Mouse (Mus musculus) limb, embryonic 13.5 days (tissue): ENCODE results near the gene Psd4. TPM values are rescaled to one million over a fixed set of nuclear protein-coding genes. Genes with fewer than 3 reads are reported as not detected.

Experiments
- ATAC-seq: fragments of 200-750 bp; cut with Nextera tagmentation; 2 replicates; pipeline ENCODE4 v1.8.0; 2017; ENCODE audit warnings: low read depth, moderate number of reproducible peaks, moderate TSS enrichment; ENCODE audit not compliant: low FRiP score
- H3K27ac ChIP-seq: fragments of 300-500 bp; sonication (generic); 2 replicates; pipeline ENCODE4 v1.5.1; 2015; ENCODE audit warnings: inconsistent platforms, mild to moderate bottlenecking, moderate library complexity
- H3K27me3 ChIP-seq: fragments of 300-500 bp; sonication (generic); 2 replicates; pipeline ENCODE4 v1.6.1; 2015; ENCODE audit warnings: mild to moderate bottlenecking, inconsistent platforms
- H3K36me3 ChIP-seq: fragments of 300-500 bp; sonication (generic); 2 replicates; pipeline ENCODE4 v1.6.1; 2015; ENCODE audit warnings: inconsistent platforms, mild to moderate bottlenecking, moderate library complexity
- H3K4me1 ChIP-seq: fragments of 300-500 bp; sonication (generic); 2 replicates; pipeline ENCODE4 v1.6.1; 2015; ENCODE audit warnings: inconsistent platforms
- H3K4me2 ChIP-seq: fragments of 300-500 bp; sonication (generic); replicated peaks from 2 replicates; pipeline ENCODE4 v1.6.1; 2015; ENCODE audit warnings: inconsistent platforms, mild to moderate bottlenecking, moderate library complexity
- H3K4me3 ChIP-seq: fragments of 300-500 bp; sonication (generic); 2 replicates; pipeline ENCODE4 v1.5.1; 2015; ENCODE audit warnings: moderate library complexity, mild to moderate bottlenecking, inconsistent platforms
- H3K9ac ChIP-seq: fragments of 300-500 bp; sonication (generic); 2 replicates; pipeline ENCODE4 v1.6.1; 2015; ENCODE audit warnings: mild to moderate bottlenecking, inconsistent platforms
- H3K9me3 ChIP-seq: fragments of 300-500 bp; sonication (generic); 2 replicates; pipeline ENCODE4 v1.6.1; 2016; ENCODE audit warnings: inconsistent platforms
- WGBS: fragments of 180-500 bp; shearing (Covaris S2); methylation state at CpG from one replicate; pipeline ENCODE4 v1.1.7; 2015; 5-methylcytosine and 5-hydroxymethylcytosine counted together
- polyA plus RNA-seq: library from polyadenylated mRNA; unstranded; fragments of >200 nt; fragmentation: Nextera tagmentation; extraction: Ambion mirVana; gene quantifications from 2 replicates; pipeline ENCODE4 v1.2.1, GENCODE M21; 2015

Gene Psd4
- polyA plus RNA-seq, result 1.3 and 1.9 TPM in 2 replicates

DNA sequence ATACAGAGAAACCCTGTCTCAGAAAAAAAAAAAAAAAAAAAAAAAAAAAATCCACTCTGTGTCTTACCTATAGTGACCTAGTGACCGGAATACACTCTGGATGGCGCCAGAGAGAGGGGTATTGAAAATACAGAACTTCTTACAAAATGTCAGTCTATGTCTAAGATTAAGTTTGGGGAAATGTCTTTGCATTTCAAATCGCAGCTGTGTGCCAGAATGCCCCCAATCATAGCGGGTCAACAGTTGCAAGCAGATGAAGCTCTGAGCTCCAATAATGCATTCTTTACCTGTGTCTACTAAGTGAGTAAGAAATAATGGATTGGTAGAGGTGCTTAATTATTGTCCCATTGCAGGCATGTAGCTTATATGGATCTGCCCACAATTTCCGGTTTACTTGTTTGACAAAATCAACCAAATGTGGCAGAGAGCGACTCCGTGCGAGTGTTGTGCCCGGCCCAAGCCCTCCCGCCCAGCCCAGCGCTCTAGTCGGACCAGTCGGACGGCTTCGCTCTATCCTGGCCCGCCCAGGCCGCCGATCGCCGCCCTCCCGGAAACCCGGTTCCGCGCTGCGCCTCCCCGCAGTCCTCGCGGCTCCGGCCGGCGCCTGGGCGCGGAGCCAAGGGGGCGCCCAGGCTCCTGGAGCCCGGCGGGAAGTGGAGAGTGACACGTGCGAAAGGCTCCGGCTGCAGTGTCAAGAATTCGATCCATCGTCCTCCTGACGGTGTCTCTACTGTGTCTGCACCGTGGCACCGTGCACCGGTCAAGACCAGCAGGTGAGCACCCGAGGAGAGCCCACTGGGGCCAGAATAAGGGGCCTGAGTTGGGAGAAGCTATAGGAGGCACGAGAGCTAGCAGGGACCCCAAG lies at the start of gene Psd4:
Gene Psd4, plus strand, starts transcription at position 551 of the 865 bp plus-strand sequence.
- peak within 1 kb of the TSS; percentile 43 for H3K4me3 ChIP-seq
- ATAC-seq, result peak; percentile 89
- 3% methylated on average over 46 of the region's 47 CpGs for WGBS
- H3K36me3 ChIP-seq, result no peaks in the 10 kb centered on the region
- peak within 1 kb of the TSS; percentile 75 for H3K4me2 ChIP-seq
- no peak within 1 kb of the TSS for H3K27ac ChIP-seq
- peaks cover 16% of the 10 kb centered on the region for H3K27me3 ChIP-seq
- H3K9ac ChIP-seq, result peak within 1 kb of the TSS; percentile 63
- no peaks in the 10 kb centered on the region; the same call in 1 of the 2 replicates for H3K4me1 ChIP-seq
- H3K9me3 ChIP-seq, result no peaks in the 10 kb centered on the region

DNA sequence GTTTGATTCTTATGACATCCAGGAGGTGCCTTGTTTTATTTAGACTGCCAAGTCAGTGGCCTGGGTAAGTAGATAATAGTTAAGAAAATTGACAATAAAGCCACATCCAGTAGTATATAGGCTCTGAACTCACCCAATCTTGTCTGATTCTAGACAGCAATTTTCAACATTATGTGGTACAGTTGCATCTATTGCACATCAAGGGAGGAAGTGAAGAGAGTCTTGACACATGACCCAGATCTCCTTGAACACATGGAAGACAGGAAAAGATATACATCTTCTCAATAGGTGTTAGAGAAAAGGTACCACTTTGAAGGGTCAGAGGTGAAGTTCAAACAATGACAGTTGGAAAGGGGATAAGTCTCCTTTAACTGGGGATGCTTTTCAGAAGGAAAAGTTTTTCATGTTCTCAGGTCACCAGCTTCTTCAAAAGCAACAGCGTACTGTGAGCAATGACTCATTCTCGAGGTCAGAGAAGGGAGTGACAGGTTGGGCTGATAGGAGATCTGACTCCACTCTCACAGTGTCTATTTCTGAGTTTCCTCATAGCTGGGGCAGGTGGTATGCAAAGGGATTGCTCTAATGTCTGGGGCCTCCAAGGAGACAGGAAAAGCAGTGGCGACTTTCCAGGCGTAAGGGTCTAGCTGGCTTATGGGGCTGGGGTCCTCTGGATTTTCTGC lies 49.3 kb upstream of the Psd4 start:
- H3K4me2 ChIP-seq, result no peak overlapping the region
- WGBS, result 76% methylated on average over 4 of the region's 4 CpGs
- H3K36me3 ChIP-seq, result no peaks in the 10 kb centered on the region
- no peak overlapping the region for H3K4me3 ChIP-seq
- no peak for ATAC-seq
- H3K27me3 ChIP-seq, result no peaks in the 10 kb centered on the region
- H3K9me3 ChIP-seq, result no peaks in the 10 kb centered on the region
- H3K4me1 ChIP-seq, result no peaks in the 10 kb centered on the region
- H3K27ac ChIP-seq, result no peak overlapping the region
- H3K9ac ChIP-seq, result no peak overlapping the region

DNA sequence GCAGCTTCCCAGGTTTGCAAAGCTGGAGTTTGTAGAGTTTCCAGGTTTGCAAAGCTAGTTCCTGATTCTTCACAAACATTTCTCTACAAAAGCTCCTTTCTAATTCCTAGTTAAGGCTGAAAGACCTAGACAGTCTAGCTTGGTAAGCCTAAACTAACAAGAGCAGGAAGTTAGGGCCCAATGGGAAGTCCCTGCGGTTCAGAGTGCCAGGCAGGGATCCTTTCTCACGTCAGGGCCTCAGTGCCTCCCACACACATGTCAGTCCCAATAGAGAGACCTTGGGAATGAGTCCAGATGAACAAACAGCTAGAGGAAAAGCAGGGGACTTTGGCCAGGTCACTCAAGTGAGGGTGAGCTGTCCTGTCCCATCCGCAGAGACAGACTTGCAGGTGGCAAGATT lies 32.0 kb upstream of the Psd4 start:
- Histone ChIP-seq H3K4me3 (no peak overlapping the region), H3K4me2 (no peak overlapping the region), H3K9ac (no peak overlapping the region), H3K9me3 (no peaks in the 10 kb centered on the region), H3K27me3 (no peaks in the 10 kb centered on the region), H3K36me3 (no peaks in the 10 kb centered on the region), H3K27ac (no peak overlapping the region), H3K4me1 (peaks cover 4% of the 10 kb centered on the region; the same call in 1 of the 2 replicates)
- 64% methylated on average over 3 of the region's 3 CpGs for WGBS
- ATAC-seq, result no peak

DNA sequence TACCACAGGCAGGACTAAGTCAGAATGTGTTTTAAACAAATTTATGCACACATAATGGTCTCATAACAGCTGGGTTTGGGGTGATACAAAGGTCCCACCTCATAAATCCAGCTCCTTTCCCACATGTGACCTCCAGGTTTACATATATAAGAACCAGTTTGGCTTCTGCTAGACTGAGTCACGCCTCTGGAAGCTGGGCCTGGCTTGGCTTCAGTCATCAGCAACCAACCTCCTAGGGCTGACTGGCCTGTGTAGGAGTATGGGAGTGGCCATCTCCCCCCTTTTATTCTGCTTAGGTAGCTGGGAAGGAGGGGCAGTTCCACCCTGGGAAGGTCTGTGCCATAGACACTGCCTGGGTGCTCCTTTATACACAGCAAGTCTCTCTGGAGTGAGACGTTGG lies 30.8 kb upstream of the Psd4 start, which contains the start of gene Il1rn:
Gene Il1rn, plus strand, starts transcription at position 309 of the 400 bp plus-strand sequence.
- ATAC-seq, result peak; percentile 51; the same call in 1 of the 2 replicates

DNA sequence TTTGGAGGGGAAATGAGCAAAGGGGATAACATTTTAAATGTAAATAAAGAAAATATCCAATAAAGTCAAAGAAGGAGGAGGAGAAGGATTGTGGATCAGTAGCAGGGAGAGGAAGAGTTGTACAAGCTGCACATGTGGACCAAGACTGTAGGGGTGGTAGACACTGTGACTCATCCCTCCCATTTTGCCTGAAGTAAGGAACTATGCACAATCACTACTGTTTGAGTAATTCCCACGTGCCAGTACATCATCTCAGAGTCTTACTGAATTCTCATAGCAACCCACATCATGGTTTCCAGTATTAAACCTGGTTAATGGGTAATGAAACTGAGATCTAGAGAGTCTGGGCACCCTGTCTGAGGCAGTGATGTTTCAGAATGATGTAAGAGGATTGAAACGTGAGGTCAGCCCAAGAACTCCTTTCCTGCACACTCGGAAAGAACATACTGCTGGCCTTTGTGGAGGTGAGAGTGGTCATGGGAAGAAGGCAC lies 25.9 kb upstream of the Psd4 start:
- Histone ChIP-seq H3K4me1 (peaks cover 3% of the 10 kb centered on the region; the same call in 1 of the 2 replicates), H3K9ac (no peak overlapping the region), H3K4me3 (no peak overlapping the region), H3K4me2 (no peak overlapping the region), H3K36me3 (no peaks in the 10 kb centered on the region), H3K9me3 (no peaks in the 10 kb centered on the region), H3K27ac (no peak overlapping the region), H3K27me3 (no peaks in the 10 kb centered on the region)
- no peak for ATAC-seq
- 71% methylated on average over 3 of the region's 3 CpGs for WGBS

More for the DNA sequence above, 30.8 kb upstream of the Psd4 start, which contains the start of gene Il1rn:
- Histone ChIP-seq H3K9me3 (no peaks in the 10 kb centered on the region), H3K9ac (no peak within 1 kb of the TSS), H3K4me2 (no peak within 1 kb of the TSS), H3K36me3 (no peaks in the 10 kb centered on the region), H3K27me3 (no peaks in the 10 kb centered on the region), H3K4me1 (peaks cover 4% of the 10 kb centered on the region; the same call in 1 of the 2 replicates), H3K27ac (no peak within 1 kb of the TSS), H3K4me3 (no peak within 1 kb of the TSS)
- WGBS, result 60% methylated on average over 2 of the region's 2 CpGs

DNA sequence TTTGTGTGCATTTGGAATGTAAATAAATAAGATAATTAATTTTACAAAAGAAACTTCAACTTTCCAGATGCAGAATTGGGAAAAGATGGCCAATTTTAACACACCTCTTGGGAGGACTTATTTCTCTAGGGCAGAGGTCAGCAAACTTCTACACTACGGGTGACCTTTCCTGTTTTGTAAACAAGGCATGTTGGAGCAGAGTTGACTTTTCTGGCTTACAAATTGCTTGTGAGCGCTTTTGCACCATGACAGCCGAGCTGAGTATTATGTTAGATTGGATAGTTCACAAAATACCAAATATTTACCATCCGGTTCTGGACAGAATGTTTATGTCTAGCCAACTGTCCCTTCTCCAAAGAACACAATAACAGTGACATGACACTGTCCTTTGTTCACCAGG lies 22.8 kb upstream of the Psd4 start:
- Histone ChIP-seq H3K9ac (no peak overlapping the region), H3K27ac (no peak overlapping the region), H3K4me2 (no peak overlapping the region), H3K9me3 (no peaks in the 10 kb centered on the region), H3K27me3 (no peaks in the 10 kb centered on the region), H3K36me3 (no peaks in the 10 kb centered on the region), H3K4me1 (no peaks in the 10 kb centered on the region), H3K4me3 (no peak overlapping the region)
- WGBS, result 86% methylated on average over 4 of the region's 4 CpGs
- ATAC-seq, result no peak

DNA sequence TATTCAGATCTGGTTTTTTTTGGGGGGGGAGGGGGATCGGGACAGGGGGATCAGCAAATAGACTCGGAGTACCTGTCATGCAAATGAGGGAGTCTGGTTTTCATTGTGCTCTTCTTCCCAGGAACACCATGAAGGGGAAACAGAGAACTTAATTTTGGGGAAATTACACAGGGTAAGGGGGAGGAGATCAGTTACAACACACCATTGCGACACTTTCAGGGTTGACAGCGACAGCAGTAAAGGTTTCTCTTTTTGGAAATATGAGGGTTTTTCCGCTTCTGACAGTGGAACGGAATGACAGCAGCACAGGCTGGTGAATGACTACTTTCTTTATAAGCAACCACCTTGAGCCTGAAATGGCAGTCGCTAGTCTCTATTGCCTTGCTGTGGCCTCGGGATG lies 22.3 kb upstream of the Psd4 start:
- no peak for ATAC-seq
- no peaks in the 10 kb centered on the region for H3K36me3 ChIP-seq

DNA sequence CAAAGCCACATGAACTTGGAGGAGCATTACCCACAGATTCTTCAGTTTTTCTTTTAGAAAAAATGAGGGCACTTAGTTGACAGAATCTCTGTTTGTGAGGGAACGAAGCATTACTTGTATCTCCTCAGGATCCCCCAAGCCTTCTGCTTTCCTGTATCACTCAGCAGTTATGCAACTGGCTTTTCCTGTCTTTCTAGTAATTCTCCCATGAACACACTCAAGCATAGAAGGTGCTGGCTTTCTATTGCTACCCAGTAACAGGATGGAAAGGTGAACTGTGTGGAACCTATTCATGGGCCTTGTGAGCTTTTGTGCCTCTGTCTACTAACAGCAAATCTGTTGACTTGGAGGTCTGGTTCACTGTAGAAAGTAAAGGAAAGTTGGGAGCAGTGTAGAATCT lies 19.5 kb upstream of the Psd4 start:
- ATAC-seq, result no peak

More for the DNA sequence above, 22.3 kb upstream of the Psd4 start:
- Histone ChIP-seq H3K27me3 (no peaks in the 10 kb centered on the region), H3K27ac (no peak overlapping the region), H3K4me2 (no peak overlapping the region), H3K9me3 (no peaks in the 10 kb centered on the region), H3K4me3 (no peak overlapping the region), H3K9ac (no peak overlapping the region), H3K4me1 (no peaks in the 10 kb centered on the region)
- 75% methylated on average over 8 of the region's 8 CpGs for WGBS

DNA sequence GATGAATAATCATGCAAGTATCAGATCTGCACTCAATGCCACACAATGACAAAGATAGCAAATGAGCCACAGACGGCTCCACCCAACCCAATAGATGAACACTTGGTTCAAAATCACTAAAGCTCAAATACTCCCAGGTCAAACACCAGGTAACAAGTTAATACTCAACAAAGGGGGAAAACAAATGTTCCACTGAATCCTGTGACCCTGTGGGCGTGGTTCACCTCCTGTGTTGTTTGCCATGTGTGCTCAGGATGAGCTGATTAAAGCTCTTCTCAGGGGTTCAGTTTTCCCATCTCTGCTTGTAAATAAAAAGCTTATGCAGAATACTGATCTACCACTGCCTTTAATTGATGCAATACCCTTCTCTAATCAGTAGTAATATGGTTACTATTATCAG lies 16.2 kb upstream of the Psd4 start:
- no peak for ATAC-seq
- 77% methylated on average over 2 of the region's 2 CpGs for WGBS
- Histone ChIP-seq H3K36me3 (no peaks in the 10 kb centered on the region), H3K9me3 (no peaks in the 10 kb centered on the region), H3K27me3 (no peaks in the 10 kb centered on the region), H3K4me2 (no peak overlapping the region), H3K4me3 (no peak overlapping the region), H3K27ac (no peak overlapping the region), H3K9ac (no peak overlapping the region), H3K4me1 (no peaks in the 10 kb centered on the region)

More for the DNA sequence above, 19.5 kb upstream of the Psd4 start:
- H3K9me3 ChIP-seq, result no peaks in the 10 kb centered on the region
- no peaks in the 10 kb centered on the region for H3K27me3 ChIP-seq
- no peak overlapping the region for H3K4me3 ChIP-seq
- no peaks in the 10 kb centered on the region for H3K36me3 ChIP-seq
- no peak overlapping the region for H3K4me2 ChIP-seq
- no peak overlapping the region for H3K9ac ChIP-seq
- no peak overlapping the region for H3K27ac ChIP-seq
- H3K4me1 ChIP-seq, result no peaks in the 10 kb centered on the region
- WGBS, result 76% methylated on average over 1 of the region's 1 CpGs

DNA sequence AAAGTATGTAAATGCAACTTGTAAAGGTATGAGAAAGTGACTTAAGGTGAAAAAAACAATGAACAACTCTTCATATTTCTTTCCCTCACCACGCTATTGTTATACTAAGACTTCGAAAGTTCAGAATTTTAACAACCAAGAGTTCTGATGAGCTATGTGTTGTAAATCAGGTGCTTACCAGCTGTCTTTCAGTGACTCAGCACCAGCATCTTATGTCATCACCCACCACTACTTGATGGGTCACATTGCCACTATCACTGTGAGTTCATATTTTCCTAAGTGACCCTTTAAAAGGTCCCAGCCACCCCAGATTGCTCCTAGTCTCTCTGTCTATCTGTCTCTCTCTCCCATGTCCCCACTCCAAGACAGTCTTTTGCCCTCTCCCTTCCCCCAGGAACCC lies 14.3 kb upstream of the Psd4 start:
- no peak overlapping the region for H3K9ac ChIP-seq
- no peaks in the 10 kb centered on the region for H3K9me3 ChIP-seq
- no peak overlapping the region for H3K4me3 ChIP-seq
- no peaks in the 10 kb centered on the region for H3K4me1 ChIP-seq
- no peak overlapping the region for H3K4me2 ChIP-seq
- no peaks in the 10 kb centered on the region for H3K27me3 ChIP-seq
- no peaks in the 10 kb centered on the region for H3K36me3 ChIP-seq
- ATAC-seq, result no peak
- no peak overlapping the region for H3K27ac ChIP-seq
- 89% methylated on average over 2 of the region's 2 CpGs for WGBS

DNA sequence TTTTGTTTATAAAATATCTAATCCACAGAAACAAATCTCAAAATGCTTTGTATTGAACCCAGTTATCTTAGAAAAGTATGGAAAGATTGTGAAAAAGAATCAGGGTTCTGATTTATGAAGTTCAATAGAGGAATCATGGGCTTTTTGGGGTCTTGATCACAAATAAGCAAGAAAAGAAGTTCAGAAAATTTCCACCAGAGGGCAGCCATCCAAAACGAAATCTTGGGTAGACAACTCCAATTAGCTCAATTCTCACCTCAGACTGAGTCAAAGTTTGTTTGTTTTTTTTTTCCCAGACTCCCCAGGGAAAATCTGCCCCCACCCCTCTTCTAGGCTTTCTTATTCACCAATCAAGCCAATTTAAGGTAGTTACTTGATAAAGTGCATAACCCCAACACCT lies 9.7 kb upstream of the Psd4 start:
- Histone ChIP-seq H3K27me3 (no peaks in the 10 kb centered on the region), H3K4me1 (no peaks in the 10 kb centered on the region), H3K27ac (no peak overlapping the region), H3K9ac (no peak overlapping the region), H3K4me2 (no peak overlapping the region), H3K9me3 (no peaks in the 10 kb centered on the region), H3K36me3 (no peaks in the 10 kb centered on the region), H3K4me3 (no peak overlapping the region)
- ATAC-seq, result no peak
- WGBS, result 4% methylated on average over 1 of the region's 1 CpGs

DNA sequence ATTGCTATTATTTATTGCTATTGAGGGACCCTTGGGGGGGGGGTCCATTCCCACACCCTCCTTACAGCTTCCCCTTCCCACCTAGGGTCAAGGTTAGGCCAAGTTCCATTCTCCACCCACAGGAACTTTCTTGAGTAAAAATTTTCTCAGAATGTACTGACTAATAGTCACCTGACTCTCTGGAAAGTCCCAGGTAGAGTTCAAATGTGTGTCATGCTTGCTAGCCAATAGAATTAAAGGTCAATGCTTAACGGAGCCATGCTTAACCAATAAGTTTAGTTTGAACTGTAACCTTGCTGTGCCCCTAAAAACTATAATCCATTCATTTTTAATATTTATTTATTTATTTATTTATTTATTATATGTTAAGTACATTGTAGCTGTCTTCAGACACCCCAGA lies 8.0 kb upstream of the Psd4 start:
- WGBS, result 91% methylated on average over 1 of the region's 1 CpGs
- ATAC-seq, result no peak
- H3K9me3 ChIP-seq, result no peaks in the 10 kb centered on the region
- H3K4me3 ChIP-seq, result no peak overlapping the region
- H3K36me3 ChIP-seq, result no peaks in the 10 kb centered on the region
- no peak overlapping the region for H3K9ac ChIP-seq
- H3K27ac ChIP-seq, result no peak overlapping the region
- H3K4me2 ChIP-seq, result no peak overlapping the region
- H3K4me1 ChIP-seq, result no peaks in the 10 kb centered on the region
- H3K27me3 ChIP-seq, result no peaks in the 10 kb centered on the region
